Mouse (Mus musculus): ENCODE results near the gene Tgoln1. TPM values are rescaled to one million over a fixed set of nuclear protein-coding genes. Genes with fewer than 3 reads are reported as not detected.

Tgoln1 gene
- polyA plus RNA-seq, 1 experiment, result 10.2 TPM

- H3K27me3 ChIP-seq (ENCODE audit: control insufficient read depth, insufficient read depth, insufficient read length), result no peaks in the 10 kb centered on the region
- no peaks in the 10 kb centered on the region for H3K36me3 ChIP-seq (ENCODE audit: control insufficient read depth, insufficient read depth)
- no peak overlapping the region for H3K4me3 ChIP-seq (ENCODE audit: insufficient read depth, poor library complexity, severe bottlenecking)
- H3K79me2 ChIP-seq (ENCODE audit: control insufficient read depth, insufficient read depth), result no peaks in the 10 kb centered on the region
- TF ChIP-seq USF1 (IDR thresholded peaks at IDR 0.05; ENCODE audit: low read depth), result no peak
- no peak for TF ChIP-seq FOSL1 (IDR thresholded peaks at IDR 0.05; ENCODE audit: insufficient read depth, low read length, poor library complexity, severe bottlenecking)
- TF ChIP-seq MAX (IDR thresholded peaks at IDR 0.05), result no peak
- TF ChIP-seq CEBPB (IDR thresholded peaks at IDR 0.05; ENCODE audit: low read depth), result no peak
- TF ChIP-seq MYOD1 (IDR thresholded peaks at IDR 0.05; ENCODE audit: control insufficient read depth, insufficient read length, low read depth), result no peak
- TF ChIP-seq CTCF (IDR thresholded peaks at IDR 0.05; ENCODE audit: control insufficient read depth, insufficient read depth, insufficient read length), result no peak
- no peak for TF ChIP-seq MYOG (IDR thresholded peaks at IDR 0.05; ENCODE audit: control insufficient read depth, extremely low read depth, insufficient read length)
- H3K79me3 ChIP-seq (ENCODE audit: low read depth), result no peaks in the 10 kb centered on the region
- no peak overlapping the region for H3ac ChIP-seq (ENCODE audit: control insufficient read depth, insufficient read length, low read depth)
Measured at GRCm38 (mm10) chr6:72590111-72590510, 26.7 kb downstream of the Tgoln1 start.

- no peak overlapping the region for H3ac ChIP-seq (ENCODE audit: control insufficient read depth, insufficient read length, low read depth)
- TF ChIP-seq CTCF (IDR thresholded peaks at IDR 0.05; ENCODE audit: control insufficient read depth, insufficient read depth, insufficient read length) (no peak), CEBPB (IDR thresholded peaks at IDR 0.05; ENCODE audit: low read depth) (no peak), USF1 (IDR thresholded peaks at IDR 0.05; ENCODE audit: low read depth) (no peak), FOSL1 (IDR thresholded peaks at IDR 0.05; ENCODE audit: insufficient read depth, low read length, poor library complexity, severe bottlenecking) (no peak), MAX (IDR thresholded peaks at IDR 0.05) (no peak), MYOG (IDR thresholded peaks at IDR 0.05; ENCODE audit: control insufficient read depth, extremely low read depth, insufficient read length) (no peak), MYOD1 (IDR thresholded peaks at IDR 0.05; ENCODE audit: control insufficient read depth, insufficient read length, low read depth) (no peak)
- no peak overlapping the region for H3K4me3 ChIP-seq (ENCODE audit: insufficient read depth, poor library complexity, severe bottlenecking)
- no peaks in the 10 kb centered on the region for H3K79me2 ChIP-seq (ENCODE audit: control insufficient read depth, insufficient read depth)
- no peaks in the 10 kb centered on the region for H3K27me3 ChIP-seq (ENCODE audit: control insufficient read depth, insufficient read depth, insufficient read length)
- H3K36me3 ChIP-seq (ENCODE audit: control insufficient read depth, insufficient read depth), result no peaks in the 10 kb centered on the region
- no peaks in the 10 kb centered on the region for H3K79me3 ChIP-seq (ENCODE audit: low read depth)
Measured at GRCm38 (mm10) chr6:72588307-72588706, 28.5 kb downstream of the Tgoln1 start.

GRCm38 (mm10) chr6:72586701-72587100 is 30.1 kb downstream of the Tgoln1 start:
- Histone ChIP-seq H3K27me3 (ENCODE audit: control insufficient read depth, insufficient read depth, insufficient read length) (no peaks in the 10 kb centered on the region), H3K79me2 (ENCODE audit: control insufficient read depth, insufficient read depth) (no peaks in the 10 kb centered on the region), H3K79me3 (ENCODE audit: low read depth) (no peaks in the 10 kb centered on the region), H3ac (ENCODE audit: control insufficient read depth, insufficient read length, low read depth) (no peak overlapping the region), H3K4me3 (ENCODE audit: insufficient read depth, poor library complexity, severe bottlenecking) (no peak overlapping the region), H3K36me3 (ENCODE audit: control insufficient read depth, insufficient read depth) (no peaks in the 10 kb centered on the region)
- TF ChIP-seq MYOD1 (IDR thresholded peaks at IDR 0.05; ENCODE audit: control insufficient read depth, insufficient read length, low read depth) (no peak), FOSL1 (IDR thresholded peaks at IDR 0.05; ENCODE audit: insufficient read depth, low read length, poor library complexity, severe bottlenecking) (no peak), USF1 (IDR thresholded peaks at IDR 0.05; ENCODE audit: low read depth) (no peak), CTCF (IDR thresholded peaks at IDR 0.05; ENCODE audit: control insufficient read depth, insufficient read depth, insufficient read length) (no peak), MYOG (IDR thresholded peaks at IDR 0.05; ENCODE audit: control insufficient read depth, extremely low read depth, insufficient read length) (no peak), CEBPB (IDR thresholded peaks at IDR 0.05; ENCODE audit: low read depth) (no peak), MAX (IDR thresholded peaks at IDR 0.05) (no peak)

GRCm38 (mm10) chr6:72584154-72584553 is 32.6 kb downstream of the Tgoln1 start:
- Histone ChIP-seq H3K27me3 (ENCODE audit: control insufficient read depth, insufficient read depth, insufficient read length) (no peaks in the 10 kb centered on the region), H3K79me3 (ENCODE audit: low read depth) (no peaks in the 10 kb centered on the region), H3K79me2 (ENCODE audit: control insufficient read depth, insufficient read depth) (no peaks in the 10 kb centered on the region), H3ac (ENCODE audit: control insufficient read depth, insufficient read length, low read depth) (no peak overlapping the region), H3K36me3 (ENCODE audit: control insufficient read depth, insufficient read depth) (no peaks in the 10 kb centered on the region), H3K4me3 (ENCODE audit: insufficient read depth, poor library complexity, severe bottlenecking) (no peak overlapping the region)
- TF ChIP-seq MYOG (IDR thresholded peaks at IDR 0.05; ENCODE audit: control insufficient read depth, extremely low read depth, insufficient read length) (no peak), MAX (IDR thresholded peaks at IDR 0.05) (no peak), USF1 (IDR thresholded peaks at IDR 0.05; ENCODE audit: low read depth) (no peak), CTCF (IDR thresholded peaks at IDR 0.05; ENCODE audit: control insufficient read depth, insufficient read depth, insufficient read length) (no peak), CEBPB (IDR thresholded peaks at IDR 0.05; ENCODE audit: low read depth) (no peak), FOSL1 (IDR thresholded peaks at IDR 0.05; ENCODE audit: insufficient read depth, low read length, poor library complexity, severe bottlenecking) (no peak), MYOD1 (IDR thresholded peaks at IDR 0.05; ENCODE audit: control insufficient read depth, insufficient read length, low read depth) (no peak)

- no peak overlapping the region for H3ac ChIP-seq (ENCODE audit: control insufficient read depth, insufficient read length, low read depth)
- no peak overlapping the region for H3K4me3 ChIP-seq (ENCODE audit: insufficient read depth, poor library complexity, severe bottlenecking)
- H3K36me3 ChIP-seq (ENCODE audit: control insufficient read depth, insufficient read depth), result no peaks in the 10 kb centered on the region
- no peak for TF ChIP-seq MYOG (IDR thresholded peaks at IDR 0.05; ENCODE audit: control insufficient read depth, extremely low read depth, insufficient read length)
- no peak for TF ChIP-seq FOSL1 (IDR thresholded peaks at IDR 0.05; ENCODE audit: insufficient read depth, low read length, poor library complexity, severe bottlenecking)
- no peak for TF ChIP-seq USF1 (IDR thresholded peaks at IDR 0.05; ENCODE audit: low read depth)
- TF ChIP-seq CEBPB (IDR thresholded peaks at IDR 0.05; ENCODE audit: low read depth), result no peak
- TF ChIP-seq MYOD1 (IDR thresholded peaks at IDR 0.05; ENCODE audit: control insufficient read depth, insufficient read length, low read depth), result no peak
- no peak for TF ChIP-seq CTCF (IDR thresholded peaks at IDR 0.05; ENCODE audit: control insufficient read depth, insufficient read depth, insufficient read length)
- TF ChIP-seq MAX (IDR thresholded peaks at IDR 0.05), result no peak
- no peaks in the 10 kb centered on the region for H3K79me2 ChIP-seq (ENCODE audit: control insufficient read depth, insufficient read depth)
- no peaks in the 10 kb centered on the region for H3K27me3 ChIP-seq (ENCODE audit: control insufficient read depth, insufficient read depth, insufficient read length)
- H3K79me3 ChIP-seq (ENCODE audit: low read depth), result no peaks in the 10 kb centered on the region
Measured at GRCm38 (mm10) chr6:72583211-72583839, 33.5 kb downstream of the Tgoln1 start.
